Mouse (Mus musculus) adrenal gland, postnatal 14 days (tissue): ENCODE measurements at regions not wholly inside any gene's neighbourhood (a gene's known extent, or its start where the extent isn't known, plus 50 kb on each side); places are given as distances from the start of the nearest gene placed in this dataset.

ENCODE experiments used
- DNase-seq: peaks from one replicate; pipeline ENCODE4 v3.0.0; 2021; ENCODE audit warnings: mixed read lengths

- no peak for DNase-seq
These were observed 478.3 kb downstream of the Rps29 start for GRCm38 (mm10) chr12:68680668-68681067.

- DNase-seq, result peak; percentile 54
These were observed 482.8 kb downstream of the Rps29 start for GRCm38 (mm10) chr12:68676096-68676775.

GRCm38 (mm10) chr12:68672011-68672410 lies 487.0 kb downstream of the Rps29 start:
- DNase-seq, result no peak

GRCm38 (mm10) chr12:68645901-68646585 lies 512.9 kb downstream of the Rps29 start:
- DNase-seq, result no peak

GRCm38 (mm10) chr12:68643671-68644070 lies 515.3 kb downstream of the Rps29 start:
- DNase-seq, result no peak

- DNase-seq, result no peak
These were observed 526.5 kb downstream of the Rps29 start for GRCm38 (mm10) chr12:68632441-68632840.

- DNase-seq, result no peak
These were observed 540.6 kb downstream of the Rps29 start for GRCm38 (mm10) chr12:68618337-68618736.

- no peak for DNase-seq
These were observed 553.5 kb downstream of the Rps29 start for GRCm38 (mm10) chr12:68605417-68606000.

- DNase-seq, result no peak
These were observed 554.3 kb downstream of the Rps29 start for GRCm38 (mm10) chr12:68604524-68605299.

- no peak for DNase-seq
These were observed 556.3 kb downstream of the Rps29 start for GRCm38 (mm10) chr12:68602682-68603081.

- no peak for DNase-seq
These were observed 557.6 kb downstream of the Rps29 start for GRCm38 (mm10) chr12:68601366-68601765.

GRCm38 (mm10) chr12:68599681-68600596 lies 559.0 kb downstream of the Rps29 start:
- no peak for DNase-seq

- no peak for DNase-seq
These were observed 559.9 kb downstream of the Rps29 start for GRCm38 (mm10) chr12:68599016-68599616.

GRCm38 (mm10) chr12:68585524-68585872 lies 573.5 kb downstream of the Rps29 start:
- DNase-seq, result no peak

GRCm38 (mm10) chr12:68584786-68585523 lies 574.0 kb downstream of the Rps29 start:
- peak; percentile 55 for DNase-seq

- no peak for DNase-seq
These were observed 579.1 kb downstream of the Rps29 start for GRCm38 (mm10) chr12:68579909-68580308.

GRCm38 (mm10) chr12:68577453-68577852 lies 581.5 kb downstream of the Rps29 start:
- no peak for DNase-seq

- DNase-seq, result no peak
These were observed 582.1 kb downstream of the Rps29 start for GRCm38 (mm10) chr12:68576855-68577254.

GRCm38 (mm10) chr12:68554943-68555627 lies 603.9 kb downstream of the Rps29 start:
- no peak for DNase-seq

- no peak for DNase-seq
These were observed 604.7 kb downstream of the Rps29 start for GRCm38 (mm10) chr12:68554292-68554691.
